Mouse (Mus musculus) CH12.LX (cell line): ENCODE results near the gene Elavl3. TPM values are rescaled to one million over a fixed set of nuclear protein-coding genes. Genes with fewer than 3 reads are reported as not detected.

Experiments
- DNase-seq: peaks from one replicate; pipeline ENCODE4 v3.0.0-alpha.2; 2013; ENCODE audit errors: extremely low read depth
- H3K27ac ChIP-seq: 2 replicates; pipeline ENCODE4 v1.5.1; 2012; ENCODE audit warnings: low read depth, mild to moderate bottlenecking, control low read depth, moderate library complexity; ENCODE audit not compliant: insufficient read depth
- H3K27me3 ChIP-seq: replicated peaks from 2 replicates; pipeline ENCODE3; 2012; ENCODE audit warnings: inconsistent platforms
- H3K36me3 ChIP-seq, 2 experiments: replicated peaks in 1 of 2; 2 replicates each; pipeline versions ENCODE3 to v1.6.1; 2012; ENCODE audit warnings: inconsistent platforms in 1 of 2, low read length in 1 of 2, mild to moderate bottlenecking in 1 of 2, mixed read lengths in 1 of 2, moderate library complexity in 1 of 2; ENCODE audit not compliant: control insufficient read depth in 1 of 2, insufficient read depth in 1 of 2
- H3K4me1 ChIP-seq, 2 experiments: 2 replicates each; pipeline ENCODE4 v1.6.1; 2012; ENCODE audit warnings: inconsistent platforms in 1 of 2, moderate library complexity in 1 of 2; ENCODE audit not compliant: insufficient read depth in 2 of 2, control insufficient read depth in 1 of 2
- H3K4me2 ChIP-seq: 2 replicates; pipeline ENCODE4 v1.6.1; 2012; ENCODE audit warnings: low read depth, mild to moderate bottlenecking, control low read depth; ENCODE audit not compliant: poor library complexity, insufficient read depth, severe bottlenecking
- H3K4me3 ChIP-seq, 3 experiments: fragments of 150-350 bp in 1 of 3; sonication (generic) in 1 of 3; replicated peaks in 1 of 3; 2 replicates each; pipeline versions ENCODE3 to v1.5.1; 2011 to 2012; ENCODE audit warnings: low read depth in 2 of 3, low read length in 2 of 3, mild to moderate bottlenecking in 2 of 3, moderate library complexity in 2 of 3, control low read depth in 1 of 3, improper control_type of control experiment in 1 of 3, inconsistent platforms in 1 of 3, mixed read lengths in 1 of 3; ENCODE audit not compliant: poor library complexity in 1 of 3
- H3K79me2 ChIP-seq: replicated peaks from 2 replicates; pipeline ENCODE4 v1.6.1; 2012; ENCODE audit warnings: mild to moderate bottlenecking, moderate library complexity; ENCODE audit not compliant: control insufficient read depth, poor library complexity, insufficient read depth, severe bottlenecking; ENCODE audit errors: extremely low read depth
- H3K9ac ChIP-seq: 2 replicates; pipeline ENCODE4 v1.6.1; 2012; ENCODE audit warnings: low read depth, mild to moderate bottlenecking, control low read depth, moderate library complexity; ENCODE audit not compliant: insufficient read depth
- H3K9me3 ChIP-seq: replicated peaks from 2 replicates; pipeline ENCODE3; 2012; ENCODE audit warnings: low read length, inconsistent platforms, mixed read lengths
- BHLHE40 ChIP-seq: IDR thresholded peaks from 2 replicates; pipeline ENCODE4 v1.6.1; 2011; ENCODE audit warnings: mild to moderate bottlenecking, low read depth, low read length, improper control_type of control experiment
- E2F4 ChIP-seq: IDR thresholded peaks from 2 replicates; pipeline ENCODE4 v1.6.1; 2011; ENCODE audit warnings: low read depth, low read length, improper control_type of control experiment; ENCODE audit not compliant: insufficient replicate concordance
- EP300 ChIP-seq: IDR thresholded peaks from 2 replicates; pipeline ENCODE4 v1.6.1; 2011; ENCODE audit warnings: low read length, improper control_type of control experiment
- IRF4 ChIP-seq: IDR thresholded peaks from 2 replicates; pipeline ENCODE4 v1.6.1; 2014; ENCODE audit warnings: low read depth, mild to moderate bottlenecking, inconsistent platforms, low read length, improper control_type of control experiment
- KAT2A ChIP-seq: IDR thresholded peaks from 2 replicates; pipeline ENCODE4 v1.6.1; 2012; ENCODE audit warnings: low read length, improper control_type of control experiment, inconsistent platforms; ENCODE audit not compliant: insufficient replicate concordance
- MAX ChIP-seq: IDR thresholded peaks from 2 replicates; pipeline ENCODE4 v1.6.1; 2011; ENCODE audit warnings: low read length, improper control_type of control experiment
- NELFE ChIP-seq: IDR thresholded peaks from 2 replicates; pipeline ENCODE4 v1.6.1; 2011; ENCODE audit warnings: low read depth, low read length, improper control_type of control experiment
- POLR2A ChIP-seq: IDR thresholded peaks from 2 replicates; pipeline ENCODE4 v1.6.1; 2011; ENCODE audit warnings: low read depth, mild to moderate bottlenecking, improper control_type of control experiment, low read length
- POLR2AphosphoS2 ChIP-seq: IDR thresholded peaks from 2 replicates; pipeline ENCODE4 v1.6.1; 2011; ENCODE audit warnings: low read depth, low read length, improper control_type of control experiment
- RAD21 ChIP-seq: IDR thresholded peaks from 2 replicates; pipeline ENCODE4 v1.6.1; 2011; ENCODE audit warnings: low read depth, mild to moderate bottlenecking, low read length, improper control_type of control experiment, moderate library complexity
- SMC3 ChIP-seq: IDR thresholded peaks from 2 replicates; pipeline ENCODE4 v1.6.1; 2011; ENCODE audit warnings: low read depth, low read length, improper control_type of control experiment
- UBTF ChIP-seq: IDR thresholded peaks from 2 replicates; pipeline ENCODE4 v1.6.1; 2012; ENCODE audit warnings: low read depth, mild to moderate bottlenecking, inconsistent platforms, low read length, improper control_type of control experiment, moderate library complexity
- USF2 ChIP-seq: conservative IDR thresholded peaks from 2 replicates; pipeline ENCODE4 v1.6.1; 2011; ENCODE audit warnings: low read depth, low read length, improper control_type of control experiment
- ZKSCAN1 ChIP-seq: IDR thresholded peaks from 2 replicates; pipeline ENCODE4 v1.6.1; 2012; ENCODE audit warnings: low read depth, inconsistent platforms, low read length, improper control_type of control experiment, borderline replicate concordance
- ZNF384 ChIP-seq: IDR thresholded peaks from 2 replicates; pipeline ENCODE4 v1.6.1; 2012; ENCODE audit warnings: low read depth, low read length, improper control_type of control experiment, inconsistent platforms
- dilution Hi-C: fragments of 300-500 bp; cut with MboI; formaldehyde crosslinking; loops from 2 replicates; pipeline ENCODE4 v1.14.3; 2020; ENCODE audit warnings: low sequenced_read_pairs; ENCODE audit not compliant: extremely low pct_unique_long_range_greater_than_20kb, extremely low pct_ligation_motif_present
- in situ Hi-C: fragments of 300-500 bp; cut with MboI; formaldehyde crosslinking; loops from 3 replicates; pipeline ENCODE4 v1.14.3; 2019; ENCODE audit warnings: low sequenced_read_pairs, low pct_ligation_motif_present, low pct_unique_long_range_greater_than_20kb, mixed read lengths
- polyA plus RNA-seq: library from polyadenylated mRNA; unstranded; fragments of >175 nt; gene quantifications from 2 replicates; pipeline ENCODE4 v1.2.1, GENCODE M21; 2012; ENCODE audit warnings: low read depth; ENCODE audit not compliant: insufficient read length
- total RNA-seq, 2 experiments: library from RNA; depleted of rRNA; stranded (reverse); fragments of 300-350 nt in 1 of 2; fragments of >200 nt in 1 of 2; gene quantifications; 2 replicates each; pipeline ENCODE4 v1.2.3; 2012 to 2014

The Elavl3 gene
- total and polyA plus RNA-seq, 3 experiments: 0.04 to 0.06 TPM; not detected in 1

DNA sequence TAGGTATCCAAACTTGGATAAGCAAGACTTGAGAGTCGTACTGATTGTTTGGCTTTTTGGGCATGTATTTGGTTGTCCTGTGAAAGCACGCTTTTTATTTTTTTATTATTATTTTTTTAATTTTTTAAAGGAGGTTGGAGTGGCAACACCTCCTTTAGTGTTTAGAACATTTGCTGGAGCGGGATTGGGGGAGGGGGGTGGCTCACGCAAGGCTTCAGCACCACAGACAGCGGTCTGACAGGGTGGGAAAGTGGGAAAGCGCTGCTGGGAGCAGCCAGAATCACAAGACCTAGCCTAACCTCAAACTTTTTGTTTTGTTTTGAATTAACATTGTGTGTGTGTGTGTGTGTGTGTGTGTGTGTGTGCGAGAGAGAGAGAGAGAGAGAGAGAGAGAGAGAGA lies 1.8 kb upstream of the Elavl3 start:
- no peaks in the 10 kb centered on the region for H3K27me3 ChIP-seq
- in situ Hi-C loops: no loop called here
- no peak for TF ChIP-seq POLR2AphosphoS2
- TF ChIP-seq SMC3: no peak
- no peak for TF ChIP-seq EP300
- TF ChIP-seq IRF4: no peak
- TF ChIP-seq MAX: no peak
- no peak for TF ChIP-seq NELFE
- no peak for TF ChIP-seq USF2
- no peak for TF ChIP-seq BHLHE40

DNA sequence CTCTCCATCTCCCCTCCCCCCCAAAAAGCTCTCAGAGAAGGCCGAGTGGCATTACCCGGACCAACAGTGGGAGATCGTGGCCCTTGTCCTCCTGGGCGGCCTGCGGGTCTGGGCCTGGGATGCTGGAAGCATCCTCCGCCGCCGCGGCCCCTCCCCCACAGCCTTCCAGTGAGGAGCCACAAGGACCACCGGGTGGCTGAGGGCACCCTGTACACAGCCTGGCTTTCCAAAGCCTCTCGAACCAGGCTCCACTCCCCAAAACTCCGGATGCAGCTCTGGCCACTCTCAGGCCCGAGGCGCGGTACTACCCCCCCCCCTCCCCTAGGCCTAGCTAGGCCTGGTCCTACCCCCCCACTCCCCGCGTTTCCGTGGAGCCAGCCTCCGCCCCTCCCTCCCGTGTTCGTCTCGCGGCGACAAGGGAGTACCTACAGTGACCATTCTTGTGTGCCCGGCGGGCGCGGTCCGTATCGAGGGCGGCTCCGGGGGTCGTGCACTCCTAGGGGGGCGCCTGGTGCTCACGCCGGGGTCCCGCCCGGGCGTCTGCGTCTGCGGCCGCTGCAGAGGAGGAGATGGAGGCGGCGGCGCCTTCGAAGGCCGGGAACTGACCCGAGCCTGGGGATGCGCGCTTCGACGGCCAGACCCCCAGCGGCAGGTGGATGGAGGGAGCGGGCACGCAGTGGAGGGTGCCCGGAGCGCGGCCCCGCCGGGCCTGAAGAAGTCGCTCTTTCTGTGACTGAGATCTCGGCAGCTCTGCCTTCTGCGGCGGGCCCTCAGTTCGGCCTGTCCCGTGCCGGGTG lies 464 bp downstream of the Elavl3 start:
- Histone ChIP-seq H3K27me3 (no peaks in the 10 kb centered on the region), H3K4me3 (no peak overlapping the region), H3K9me3 (peaks cover 2% of the 10 kb centered on the region), H3K36me3 (peaks cover 10 to 20% of the 10 kb centered on the region in 2 experiments), H3K27ac (no peak overlapping the region), H3K4me2 (no peak overlapping the region), H3K4me1 (no peaks in the 10 kb centered on the region), H3K79me2 (no peaks in the 10 kb centered on the region), H3K9ac (no peak overlapping the region)
- TF ChIP-seq EP300: no peak
- no peak for TF ChIP-seq ZNF384
- TF ChIP-seq POLR2A: no peak
- no peak for TF ChIP-seq MAX
- TF ChIP-seq RAD21: no peak
- no peak for TF ChIP-seq UBTF
- TF ChIP-seq E2F4: no peak
- TF ChIP-seq KAT2A: no peak
- TF ChIP-seq BHLHE40: no peak
- TF ChIP-seq ZKSCAN1: no peak
- in situ Hi-C loops: no loop called here
- no peak for DNase-seq
- dilution Hi-C loops: no loop called here

More for the DNA sequence above, 1.8 kb upstream of the Elavl3 start:
- dilution Hi-C loops: no loop called here
- no peak overlapping the region for H3K4me3 ChIP-seq
- no peak for DNase-seq
- no peaks in the 10 kb centered on the region for H3K79me2 ChIP-seq
- no peak overlapping the region for H3K9ac ChIP-seq
- no peak overlapping the region for H3K4me2 ChIP-seq
- no peaks in the 10 kb centered on the region for H3K4me1 ChIP-seq
- H3K27ac ChIP-seq: no peak overlapping the region
- peaks cover 25 to 42% of the 10 kb centered on the region in 2 experiments for H3K36me3 ChIP-seq
- H3K9me3 ChIP-seq: peaks cover 2% of the 10 kb centered on the region
